Mouse (Mus musculus): Measurements from ENCODE around the gene Marcksl1.

DNA sequence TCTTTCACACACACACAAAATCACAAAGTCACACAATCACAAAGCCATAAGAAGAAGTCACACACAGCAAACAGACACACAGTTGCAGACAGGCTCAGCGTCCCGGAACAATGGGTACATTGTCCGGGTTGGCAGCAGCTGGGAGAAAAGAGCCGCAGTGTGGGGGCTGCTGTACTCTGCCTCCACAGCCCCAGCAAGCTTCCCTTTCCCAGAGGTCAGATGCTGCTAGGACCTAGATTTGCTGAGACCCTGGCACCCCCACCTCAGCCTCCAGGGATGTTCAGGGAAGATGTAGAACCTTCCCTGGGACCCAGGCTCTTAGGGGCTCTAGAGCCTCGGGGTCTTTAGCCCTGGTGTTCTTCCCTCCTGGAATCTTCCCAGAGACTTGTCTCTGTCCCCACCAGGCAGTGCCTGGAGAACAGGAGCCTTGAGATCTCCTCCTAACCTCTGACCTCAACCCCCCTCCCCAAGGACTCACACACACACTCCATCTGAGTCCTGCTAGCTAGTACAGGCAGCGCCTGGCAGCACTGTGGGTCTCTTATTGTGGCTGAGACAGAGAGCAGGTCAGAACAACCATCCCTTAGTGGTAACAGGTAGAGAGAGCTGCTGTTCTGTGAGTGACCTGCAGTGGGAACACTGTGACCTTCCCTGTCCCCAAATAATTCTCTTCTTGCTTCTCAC is 1.8 kb upstream of the Marcksl1 start:
- TF ChIP-seq CTCF (IDR thresholded peaks at IDR 0.05; ENCODE audit: control insufficient read depth, insufficient read depth, insufficient replicate concordance, low read depth, low read length) (no peak), POLR2A (IDR thresholded peaks at IDR 0.05; ENCODE audit: control insufficient read depth, low read depth, low read length) (no peak)

Measured in testis, adult 2 months (tissue).